11 mouse cellular contexts compared by ENCODE assay signal in the genomic region with DNA sequence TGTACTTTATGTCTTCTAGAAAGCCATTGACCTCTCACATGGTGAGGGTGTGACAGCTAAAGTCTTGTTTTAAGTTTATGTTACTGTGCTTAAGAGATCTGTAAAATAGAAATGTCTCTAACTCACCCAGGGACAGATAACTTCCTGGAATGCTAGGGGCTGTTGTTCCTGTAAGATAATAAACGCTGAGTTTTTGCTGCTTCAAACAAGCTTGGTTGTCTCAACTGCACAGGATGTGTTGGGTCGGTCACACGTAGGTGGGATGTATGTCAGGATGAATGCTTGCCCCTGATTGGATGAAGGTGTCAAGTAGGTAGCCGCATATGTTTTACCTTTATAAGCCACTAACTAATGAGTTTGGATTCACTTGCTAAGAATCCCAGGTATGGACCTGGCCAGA.
"Had no signal": no experiment of that assay in that cellular context is flagged by ENCODE, and none has a peak within 500 bp of the region (broad histone marks: within the 10 kb centered on the region; RNA-seq: fewer than 3 reads in every experiment).

No protein-coding gene starts in this region.

- H3K9me3 ChIP-seq: limb, embryonic 13.5 days had no signal

- H3K9ac ChIP-seq: limb, embryonic 13.5 days had no signal

- DNase-seq: kidney, adult 11 months; kidney, adult 9 months; kidney, postnatal 36 days; layer of hippocampus, adult 9-11 months; layer of hippocampus, postnatal 36 days; lung, adult 18-20 months; midbrain, embryonic 14.5 days; right cerebral cortex, postnatal 14 days; thymus, postnatal 4 days had no signal

- H3K27ac ChIP-seq: kidney, postnatal 0 days; limb, embryonic 13.5 days had no signal

- H3K27me3 ChIP-seq: limb, embryonic 13.5 days had no signal

- H3K36me3 ChIP-seq: limb, embryonic 13.5 days had no signal

- H3K4me3 ChIP-seq: limb, embryonic 13.5 days had no signal

- H3K4me2 ChIP-seq: limb, embryonic 13.5 days had no signal
